Mouse (Mus musculus) brain, adult 2 months (tissue): Measurements from ENCODE around the gene Ttll11.

Source experiments
- DNase-seq: peaks from one replicate; pipeline ENCODE4 v3.0.0; 2011; ENCODE audit warnings: low read depth, low spot score

Ttll11 gene

DNA sequence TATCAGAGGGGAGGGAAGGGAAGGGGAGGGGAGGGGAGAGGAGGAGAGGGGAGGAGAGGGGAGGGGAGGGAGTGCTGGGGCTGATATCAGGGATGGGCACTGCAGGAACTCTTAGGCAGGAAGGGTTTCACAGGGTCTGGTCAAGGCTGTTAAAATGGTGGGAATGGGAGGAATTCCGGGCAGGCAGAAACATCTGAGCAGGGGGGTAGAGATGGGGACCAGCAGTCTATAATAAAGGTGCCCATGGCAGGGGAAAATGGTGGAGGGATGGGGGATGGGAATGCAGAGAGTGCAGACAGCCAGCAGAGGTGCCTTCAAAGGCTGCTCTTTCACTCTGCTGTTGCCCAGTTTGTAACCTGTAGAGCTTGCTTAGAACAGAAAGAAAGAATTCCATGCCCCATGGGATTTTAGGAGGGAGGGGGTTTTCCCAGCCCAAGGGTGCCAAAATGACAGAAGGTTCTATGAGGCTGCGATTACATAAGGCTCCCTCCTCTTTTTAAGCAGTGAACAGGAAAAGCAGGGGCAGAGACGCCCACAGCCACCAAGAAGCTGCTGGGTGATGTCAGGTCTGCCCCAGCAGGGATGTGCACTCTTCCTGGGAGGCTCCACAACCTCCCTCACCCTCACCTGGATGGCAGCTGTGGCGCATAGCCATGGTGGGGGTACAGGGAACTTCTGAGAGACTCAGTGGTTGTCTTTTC, 211.0 kb downstream of the Ttll11 start:
- peak; percentile 93 for DNase-seq

- peak; percentile 94 for DNase-seq
Measured at GRCm38 (mm10) chr2:35767834-35768537, 211.7 kb downstream of the Ttll11 start.

GRCm38 (mm10) chr2:35764328-35764727, 215.4 kb downstream of the Ttll11 start:
- no peak for DNase-seq

- no peak for DNase-seq
Measured at GRCm38 (mm10) chr2:35763818-35764217, 215.9 kb downstream of the Ttll11 start.

DNA sequence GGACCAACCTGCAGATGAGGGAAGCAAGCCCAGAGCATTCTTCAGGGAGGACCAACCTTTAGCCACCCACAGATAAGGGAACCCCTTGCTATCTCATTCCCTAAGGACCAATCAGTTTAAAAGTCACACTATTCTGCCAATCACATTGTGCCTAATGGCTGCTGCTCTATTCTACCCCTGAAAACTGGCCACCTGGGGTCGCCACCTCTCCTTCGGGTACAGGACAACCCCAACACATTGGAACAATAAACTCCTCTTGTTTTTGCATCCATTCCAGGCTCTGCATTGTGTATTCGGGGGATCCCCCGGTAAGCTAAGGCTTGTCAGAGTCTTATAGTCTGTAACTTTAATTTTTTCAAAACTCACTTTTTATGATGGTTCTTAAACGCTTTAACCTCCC, 218.3 kb downstream of the Ttll11 start:
- DNase-seq: no peak

DNA sequence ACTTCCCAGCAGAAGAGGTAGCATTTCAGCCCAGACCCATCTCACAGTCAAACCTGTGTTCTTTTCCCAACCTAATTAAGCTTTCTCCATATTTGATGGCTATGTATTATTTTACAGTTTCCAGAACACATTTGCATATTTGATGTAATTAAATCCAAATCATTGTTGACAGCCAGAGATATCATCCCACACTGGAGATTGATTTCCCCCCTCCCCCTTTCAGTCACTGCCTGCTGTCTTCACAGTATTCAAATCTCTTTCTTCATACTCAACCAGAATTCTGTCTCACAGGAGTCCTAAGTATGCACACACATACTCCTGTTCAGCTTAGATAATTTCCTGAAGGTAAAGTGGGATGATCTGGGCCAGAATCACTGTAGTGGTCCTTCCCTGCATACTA, 218.8 kb downstream of the Ttll11 start:
- no peak for DNase-seq

- DNase-seq: peak; percentile 56
Measured at GRCm38 (mm10) chr2:35760352-35760751, 219.4 kb downstream of the Ttll11 start.

DNA sequence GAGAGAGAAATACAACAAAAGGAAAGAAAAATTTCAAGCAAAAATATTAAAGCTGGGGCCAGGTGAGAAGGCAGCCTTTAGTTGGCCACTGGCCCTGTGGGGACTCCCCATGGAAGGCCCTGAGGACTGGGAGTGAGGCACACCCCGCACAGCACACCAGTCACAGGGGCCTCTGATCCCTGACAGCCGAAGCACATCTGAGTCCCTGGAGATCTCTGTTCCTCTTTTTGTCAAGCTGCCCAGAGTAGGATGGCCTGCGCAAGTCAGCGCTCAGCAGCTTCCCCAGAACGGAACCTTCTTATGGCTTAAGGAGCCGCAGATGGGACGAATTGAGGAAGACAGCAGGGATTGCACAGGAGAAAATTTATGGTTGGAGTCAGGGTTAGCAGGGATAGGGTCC, 223.2 kb downstream of the Ttll11 start:
- DNase-seq: peak; percentile 33

- DNase-seq: peak; percentile 94
Measured at GRCm38 (mm10) chr2:35751781-35752505, 227.8 kb downstream of the Ttll11 start.

- DNase-seq: no peak
Measured at GRCm38 (mm10) chr2:35750533-35751141, 229.1 kb downstream of the Ttll11 start.

- peak; percentile 84 for DNase-seq
Measured at GRCm38 (mm10) chr2:35747371-35748035, 232.2 kb downstream of the Ttll11 start.

GRCm38 (mm10) chr2:35746638-35747037, 233.1 kb downstream of the Ttll11 start:
- peak; percentile 90 for DNase-seq

GRCm38 (mm10) chr2:35745876-35746275, 233.8 kb downstream of the Ttll11 start:
- DNase-seq: no peak

- no peak for DNase-seq
Measured at GRCm38 (mm10) chr2:35739669-35740254, 240.0 kb downstream of the Ttll11 start.

DNA sequence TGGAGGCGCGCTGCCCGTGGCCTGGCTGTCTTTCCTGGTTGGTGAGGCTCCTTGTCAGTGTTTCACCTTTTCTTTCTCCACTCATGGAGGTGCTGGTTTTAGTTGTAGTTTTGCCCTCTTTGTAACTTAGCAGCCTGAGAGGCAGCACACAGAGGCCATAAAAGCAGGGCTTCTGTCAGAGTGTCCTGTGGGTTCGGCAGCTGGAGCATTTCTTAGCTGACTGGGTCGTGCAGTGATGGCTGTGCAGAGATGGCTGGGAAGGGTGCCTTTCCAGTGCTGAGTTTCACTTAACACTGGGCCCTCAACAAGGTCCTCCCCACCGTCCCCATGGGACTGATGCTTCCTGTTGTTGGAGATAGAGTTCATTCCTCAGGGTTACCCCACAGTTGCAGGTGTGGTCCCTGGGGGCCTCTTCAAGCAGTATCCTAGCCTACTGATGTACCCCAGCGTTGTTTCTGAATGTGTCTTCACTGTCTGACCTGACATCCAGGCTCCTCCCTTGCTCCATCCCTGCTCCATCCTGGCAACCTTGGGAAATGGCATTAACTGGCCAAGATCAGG, 242.2 kb downstream of the Ttll11 start:
- no peak for DNase-seq

DNA sequence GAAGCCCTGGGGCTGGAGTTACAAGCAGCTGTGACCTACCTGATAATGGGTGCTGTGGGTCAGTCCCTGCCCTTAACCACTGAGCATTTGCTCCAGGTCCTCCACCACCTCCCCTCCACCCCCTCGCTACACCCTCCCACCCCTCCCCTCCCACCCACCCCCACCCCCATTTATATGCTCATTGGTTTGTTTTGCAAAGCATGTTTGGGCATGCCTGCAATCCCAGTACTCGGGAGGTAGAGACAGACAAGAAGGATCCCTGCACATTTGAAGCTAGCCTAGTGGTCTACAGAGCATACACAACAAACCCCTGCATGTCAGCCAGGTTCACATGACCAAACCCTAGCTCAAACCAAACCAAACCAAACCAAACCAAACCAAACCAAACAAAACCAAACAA, 243.7 kb downstream of the Ttll11 start:
- DNase-seq: no peak

GRCm38 (mm10) chr2:35735001-35735400, 244.7 kb downstream of the Ttll11 start:
- no peak for DNase-seq

GRCm38 (mm10) chr2:35731671-35732449, 247.9 kb downstream of the Ttll11 start:
- DNase-seq: peak; percentile 56

- DNase-seq: no peak
Measured at GRCm38 (mm10) chr2:35729077-35730065, 250.3 kb downstream of the Ttll11 start.
